Mouse (Mus musculus) embryonic facial prominence, embryonic 10.5 days (tissue): ENCODE data around the gene D930020B18Rik. TPM values are rescaled to one million over a fixed set of nuclear protein-coding genes. Genes with fewer than 3 reads are reported as not detected.
A peak's percentile ranks its signal among the peaks of the same experiment; 100 is the strongest.

Source experiments
- DNase-seq: peaks from one replicate; pipeline ENCODE4 v3.0.0-alpha.2; 2017; ENCODE audit warnings: low spot score
- H3K27ac ChIP-seq: fragments of 300-500 bp; sonication (generic); replicated peaks from 2 replicates; pipeline ENCODE4 v1.5.1; 2016; ENCODE audit warnings: mild to moderate bottlenecking
- H3K27me3 ChIP-seq: fragments of 300-500 bp; sonication (generic); replicated peaks from 2 replicates; pipeline ENCODE4 v1.6.1; 2016; ENCODE audit warnings: low read depth, mild to moderate bottlenecking; ENCODE audit not compliant: poor library complexity, severe bottlenecking
- H3K36me3 ChIP-seq: fragments of 300-500 bp; sonication (generic); replicated peaks from 2 replicates; pipeline ENCODE4 v1.6.1; 2016; ENCODE audit warnings: mild to moderate bottlenecking, moderate library complexity
- H3K4me1 ChIP-seq: fragments of 300-500 bp; sonication (generic); 2 replicates; pipeline ENCODE4 v1.6.1; 2016
- H3K4me3 ChIP-seq: fragments of 300-500 bp; sonication (generic); 2 replicates; pipeline ENCODE4 v1.5.1; 2016; ENCODE audit warnings: mild to moderate bottlenecking, moderate library complexity
- H3K9me3 ChIP-seq: fragments of 300-500 bp; sonication (generic); 2 replicates; pipeline ENCODE4 v1.6.1; 2016; ENCODE audit warnings: mild to moderate bottlenecking
- WGBS: fragments of 180-500 bp; shearing (Covaris S2); methylation state at CpG from one replicate; pipeline ENCODE4 v1.1.7; 2016; 5-methylcytosine and 5-hydroxymethylcytosine counted together
- polyA plus RNA-seq: library from polyadenylated mRNA; unstranded; fragments of >200 nt; fragmentation: Nextera tagmentation; extraction: Ambion mirVana; gene quantifications from 2 replicates; pipeline ENCODE4 v1.2.1, GENCODE M21; 2016

The D930020B18Rik gene
- 0.23 and 0.67 TPM in 2 replicates for polyA plus RNA-seq

GRCm38 (mm10) chr10:121641272-121642053, at the start of gene D930020B18Rik:
D930020B18Rik (plus strand) TSS chr10:121641588.
- H3K36me3 ChIP-seq: no peaks in the 10 kb centered on the region
- H3K4me3 ChIP-seq: peak within 1 kb of the TSS; percentile 71
- peak; percentile 82 for DNase-seq
- no peaks in the 10 kb centered on the region for H3K9me3 ChIP-seq
- WGBS: under 1% methylated on average over 69 of the region's 69 CpGs
- peaks cover 20% of the 10 kb centered on the region for H3K4me1 ChIP-seq
- H3K27ac ChIP-seq: peak within 1 kb of the TSS; percentile 74
- H3K27me3 ChIP-seq: peaks cover 54% of the 10 kb centered on the region

- Histone ChIP-seq H3K36me3 (peaks cover 99% of the 10 kb centered on the region), H3K9me3 (no peaks in the 10 kb centered on the region), H3K4me1 (no peaks in the 10 kb centered on the region), H3K27ac (no peak overlapping the region), H3K4me3 (no peak overlapping the region), H3K27me3 (no peaks in the 10 kb centered on the region)
- WGBS: 86% methylated on average over 9 of the region's 9 CpGs
- no peak for DNase-seq
Measured at GRCm38 (mm10) chr10:121596580-121596979, 44.8 kb upstream of the D930020B18Rik start.

GRCm38 (mm10) chr10:121601272-121601671, 40.1 kb upstream of the D930020B18Rik start:
- no peak for DNase-seq
- H3K4me1 ChIP-seq: no peaks in the 10 kb centered on the region
- 90% methylated on average over 6 of the region's 6 CpGs for WGBS
- no peak overlapping the region for H3K4me3 ChIP-seq
- H3K27me3 ChIP-seq: no peaks in the 10 kb centered on the region
- H3K27ac ChIP-seq: no peak overlapping the region
- H3K9me3 ChIP-seq: no peaks in the 10 kb centered on the region
- H3K36me3 ChIP-seq: peaks cover 100% of the 10 kb centered on the region

GRCm38 (mm10) chr10:121603556-121603955, 37.8 kb upstream of the D930020B18Rik start:
- 91% methylated on average over 4 of the region's 4 CpGs for WGBS
- no peaks in the 10 kb centered on the region for H3K4me1 ChIP-seq
- no peaks in the 10 kb centered on the region for H3K27me3 ChIP-seq
- H3K9me3 ChIP-seq: no peaks in the 10 kb centered on the region
- no peak for DNase-seq
- H3K27ac ChIP-seq: no peak overlapping the region
- no peak overlapping the region for H3K4me3 ChIP-seq
- H3K36me3 ChIP-seq: peaks cover 100% of the 10 kb centered on the region

- H3K27me3 ChIP-seq: no peaks in the 10 kb centered on the region
- H3K27ac ChIP-seq: no peak overlapping the region
- H3K9me3 ChIP-seq: no peaks in the 10 kb centered on the region
- DNase-seq: no peak
- H3K4me3 ChIP-seq: no peak overlapping the region
- H3K4me1 ChIP-seq: no peaks in the 10 kb centered on the region
- 93% methylated on average over 13 of the region's 13 CpGs for WGBS
- H3K36me3 ChIP-seq: peaks cover 100% of the 10 kb centered on the region
Measured at GRCm38 (mm10) chr10:121604632-121605344, 36.6 kb upstream of the D930020B18Rik start.

GRCm38 (mm10) chr10:121608177-121608576, 33.2 kb upstream of the D930020B18Rik start:
- Histone ChIP-seq H3K27ac (no peak overlapping the region), H3K9me3 (no peaks in the 10 kb centered on the region), H3K27me3 (no peaks in the 10 kb centered on the region), H3K4me1 (no peaks in the 10 kb centered on the region), H3K36me3 (peaks cover 100% of the 10 kb centered on the region), H3K4me3 (no peak overlapping the region)
- 89% methylated on average over 10 of the region's 10 CpGs for WGBS
- peak; percentile 19 for DNase-seq

GRCm38 (mm10) chr10:121611587-121611986, 29.8 kb upstream of the D930020B18Rik start:
- Histone ChIP-seq H3K36me3 (peaks cover 99% of the 10 kb centered on the region), H3K4me1 (no peaks in the 10 kb centered on the region), H3K27ac (no peak overlapping the region), H3K4me3 (no peak overlapping the region), H3K9me3 (no peaks in the 10 kb centered on the region), H3K27me3 (no peaks in the 10 kb centered on the region)
- whole genome bisulfite sequencing: 81% methylated on average over 10 of the region's 10 CpGs
- no peak for DNase-seq

- peaks cover 99% of the 10 kb centered on the region for H3K36me3 ChIP-seq
- no peak for DNase-seq
Measured at GRCm38 (mm10) chr10:121612448-121612847, 28.9 kb upstream of the D930020B18Rik start.

GRCm38 (mm10) chr10:121613570-121613969, 27.8 kb upstream of the D930020B18Rik start:
- Histone ChIP-seq H3K36me3 (peaks cover 99% of the 10 kb centered on the region), H3K4me3 (no peak overlapping the region), H3K4me1 (no peaks in the 10 kb centered on the region), H3K27ac (no peak overlapping the region), H3K27me3 (no peaks in the 10 kb centered on the region), H3K9me3 (no peaks in the 10 kb centered on the region)
- WGBS: 91% methylated on average over 13 of the region's 13 CpGs
- DNase-seq: no peak

More at GRCm38 (mm10) chr10:121612448-121612847, 28.9 kb upstream of the D930020B18Rik start:
- H3K4me1 ChIP-seq: no peaks in the 10 kb centered on the region
- no peak overlapping the region for H3K4me3 ChIP-seq
- H3K27ac ChIP-seq: no peak overlapping the region
- no peaks in the 10 kb centered on the region for H3K9me3 ChIP-seq
- 92% methylated on average over 6 of the region's 6 CpGs for whole genome bisulfite sequencing
- no peaks in the 10 kb centered on the region for H3K27me3 ChIP-seq

GRCm38 (mm10) chr10:121615146-121615870, 26.1 kb upstream of the D930020B18Rik start:
- Histone ChIP-seq H3K36me3 (peaks cover 99% of the 10 kb centered on the region), H3K4me1 (no peaks in the 10 kb centered on the region), H3K9me3 (no peaks in the 10 kb centered on the region), H3K27me3 (no peaks in the 10 kb centered on the region), H3K27ac (no peak overlapping the region), H3K4me3 (no peak overlapping the region)
- WGBS: 91% methylated on average over 13 of the region's 13 CpGs
- DNase-seq: no peak

GRCm38 (mm10) chr10:121615935-121616334, 25.5 kb upstream of the D930020B18Rik start:
- 47% methylated on average over 7 of the region's 7 CpGs for WGBS
- Histone ChIP-seq H3K4me3 (no peak overlapping the region), H3K36me3 (peaks cover 99% of the 10 kb centered on the region), H3K4me1 (no peaks in the 10 kb centered on the region), H3K9me3 (no peaks in the 10 kb centered on the region), H3K27me3 (no peaks in the 10 kb centered on the region), H3K27ac (no peak overlapping the region)
- no peak for DNase-seq

GRCm38 (mm10) chr10:121622431-121622830, 19.0 kb upstream of the D930020B18Rik start:
- Histone ChIP-seq H3K4me3 (no peak overlapping the region), H3K9me3 (no peaks in the 10 kb centered on the region), H3K36me3 (peaks cover 57% of the 10 kb centered on the region), H3K27me3 (no peaks in the 10 kb centered on the region), H3K4me1 (peaks cover 17% of the 10 kb centered on the region), H3K27ac (no peak overlapping the region)
- WGBS: 90% methylated on average over 6 of the region's 6 CpGs
- DNase-seq: no peak
